Mouse (Mus musculus) heart, adult 2 months (tissue): ENCODE data around the gene Dtx3l.
"Not testable (repeated sequence)": the region's sequence is repeated elsewhere in the genome, so short reads cannot be mapped to it uniquely, and the experiment has no call there.

Source experiments
- CTCF ChIP-seq: fragments of 200-600 bp; IDR thresholded peaks from 2 replicates; pipeline ENCODE4 v1.8.1; 2022; ENCODE audit warnings: antibody characterized with exemption, mild to moderate bottlenecking, moderate library complexity
- POLR2A ChIP-seq: fragments of 200-500 bp; IDR thresholded peaks from 2 replicates; pipeline ENCODE4 v1.6.1; 2011; ENCODE audit warnings: mild to moderate bottlenecking, low read depth, low read length, control low read depth; ENCODE audit not compliant: insufficient read depth

DNA sequence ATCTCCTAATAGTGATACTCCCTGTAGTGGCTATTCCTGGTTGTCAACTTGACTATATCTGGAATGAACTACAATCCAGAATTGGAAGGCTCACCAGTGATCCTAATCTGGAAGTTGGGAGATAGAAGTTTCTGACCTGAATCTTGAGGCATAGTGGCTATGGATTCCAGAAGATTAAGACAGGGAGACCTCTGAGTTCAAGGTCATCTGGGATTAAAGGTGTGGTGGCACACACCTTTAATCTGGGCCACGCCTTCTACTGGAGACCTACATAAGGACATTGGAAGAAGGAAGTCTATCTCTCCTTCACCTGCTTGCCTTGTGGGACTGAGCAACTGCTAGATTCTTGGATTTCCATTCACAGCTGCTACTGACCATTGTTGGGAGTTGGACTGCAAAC, 39.5 kb upstream of the Dtx3l start, which contains the start of gene Kpna1:
- TF ChIP-seq POLR2A, CTCF: not testable (repeated sequence)
